Mouse (Mus musculus): ENCODE measurements around the gene Gm20814. TPM values are rescaled to one million over a fixed set of nuclear protein-coding genes. Genes with fewer than 3 reads are reported as not detected.
"Not testable (repeated sequence)": the region's sequence is repeated elsewhere in the genome, so short reads cannot be mapped to it uniquely, and the experiment has no call there.

The Gm20814 gene
- polyA plus RNA-seq (2015; fragmentation: Nextera tagmentation; extraction: Ambion mirVana), result not detected in 2 replicates

DNA sequence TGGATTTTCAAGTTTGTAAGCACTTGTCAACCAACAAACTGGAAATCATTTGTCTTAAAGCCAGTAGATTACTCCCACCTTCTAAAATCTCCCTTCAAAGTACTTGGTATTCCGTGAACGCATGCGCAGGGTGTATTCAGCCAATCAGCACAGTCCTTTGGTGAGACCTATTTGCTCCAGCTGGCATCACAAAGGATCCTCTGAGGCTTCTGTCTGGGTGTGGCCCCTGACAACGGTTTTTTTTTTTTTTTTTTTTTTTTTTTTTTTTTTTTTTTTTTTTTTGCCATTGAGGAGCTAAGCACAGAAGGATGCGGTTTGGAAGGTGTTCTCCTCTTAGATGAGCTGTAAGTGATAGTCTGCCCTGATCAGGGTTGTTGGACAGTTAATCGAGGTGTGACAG is at the start of gene Gm20814:
TSS of gene Gm20814 (plus strand) at position 301 of the 400 bp plus-strand sequence.
- H3K36me3 ChIP-seq; H3K4me1 ChIP-seq; ATAC-seq (ENCODE audit: insufficient number of reproducible peaks, low FRiP score, low TSS enrichment, low read depth); H3K4me2 ChIP-seq; H3K9me3 ChIP-seq; H3K9ac ChIP-seq; H3K27ac ChIP-seq; H3K27me3 ChIP-seq; H3K4me3 ChIP-seq: not testable (repeated sequence)
- WGBS, result no CpG with 5 or more reads among the region's 6 CpGs
